In genomic region chr3:153661927-153662326, GRCm38 (mm10) we compare ENCODE assay signal across 8 mouse cellular contexts.
A peak's percentile ranks its signal among the peaks of the same experiment; 100 is the strongest.
DNase-seq lines count a peak whose midpoint lies in the region; ATAC-seq lines count a peak whose summit lies in the region.
"Had no signal": no experiment of that assay in that cellular context is flagged by ENCODE, and none has a peak within 500 bp of the region (broad histone marks: within the 10 kb centered on the region; RNA-seq: fewer than 3 reads in every experiment).

No protein-coding gene starts in this region.

- no peaks in the 10 kb centered on the region for H3K9me3 ChIP-seq in kidney, embryonic 16.5 days (ENCODE audit: low read length)
- H3K9me3 ChIP-seq: megakaryocyte, embryonic 14.5 days had no signal

- peak; percentile 46 for DNase-seq in kidney, postnatal 14 days
- peak; percentile 88 for DNase-seq in cerebellum, adult 11 months
- DNase-seq in layer of hippocampus, postnatal 10 days (ENCODE audit: low spot score in 2 of 2), result peak; percentile 41 to 58
- peak; percentile 40 for DNase-seq in right cerebral cortex, postnatal 25 days
- no peak for DNase-seq in gastrocnemius, postnatal 25 days

- peaks cover 49% of the 10 kb centered on the region for H3K4me1 ChIP-seq in kidney, embryonic 16.5 days (ENCODE audit: insufficient read depth, low read length)

- H3K4me3 ChIP-seq in kidney, embryonic 16.5 days (ENCODE audit: low read length), result no peak overlapping the region
- H3K4me3 ChIP-seq: megakaryocyte, embryonic 14.5 days had no signal

- no peak overlapping the region for H3K9ac ChIP-seq in kidney, embryonic 16.5 days (replicated peaks; ENCODE audit: low read length)

- ATAC-seq in kidney, embryonic 16.5 days (ENCODE audit: low FRiP score, low TSS enrichment), result no peak
- ATAC-seq in erythroblast, adult 5-6 weeks (replicated peaks; ENCODE audit: low FRiP score, poor library complexity, severe bottlenecking), result no peak

- H3K4me2 ChIP-seq in kidney, embryonic 16.5 days (replicated peaks; ENCODE audit: low read depth, low read length), result no peak overlapping the region

- no peaks in the 10 kb centered on the region for H3K36me3 ChIP-seq in kidney, embryonic 16.5 days (ENCODE audit: insufficient read depth, low read length)

- no peak overlapping the region for H3K27ac ChIP-seq in kidney, embryonic 16.5 days (ENCODE audit: low read length)

- H3K27me3 ChIP-seq in kidney, embryonic 16.5 days (ENCODE audit: insufficient read depth, low read length), result no peaks in the 10 kb centered on the region

- 66% methylated on average over 7 of the region's 7 CpGs for WGBS in kidney, embryonic 16.5 days
